Mouse (Mus musculus) myocyte (in vitro differentiated cells): ENCODE measurements around the gene Cox8b. TPM values are rescaled to one million over a fixed set of nuclear protein-coding genes. Genes with fewer than 3 reads are reported as not detected.

Source experiments
- H3K27me3 ChIP-seq: one replicate; pipeline ENCODE4 v1.6.1; 2011; ENCODE audit not compliant: control insufficient read depth, insufficient read depth, insufficient read length
- H3K36me3 ChIP-seq: one replicate; pipeline ENCODE4 v1.6.1; 2011; ENCODE audit not compliant: control insufficient read depth, insufficient read depth
- H3K4me2 ChIP-seq: one replicate; pipeline ENCODE4 v1.6.1; 2011; ENCODE audit warnings: low read depth, control low read depth
- H3K4me3 ChIP-seq: one replicate; pipeline ENCODE4 v1.5.1; 2011; ENCODE audit warnings: mild to moderate bottlenecking, control low read depth, moderate library complexity
- H3K79me2 ChIP-seq: one replicate; pipeline ENCODE4 v1.6.1; 2011; ENCODE audit not compliant: control insufficient read depth, insufficient read depth
- H3ac ChIP-seq: one replicate; pipeline ENCODE4 v1.6.1; 2011; ENCODE audit not compliant: control insufficient read depth, insufficient read length
- CEBPB ChIP-seq: IDR thresholded peaks from 2 replicates; pipeline ENCODE4 v1.6.1; 2011; ENCODE audit warnings: mild to moderate bottlenecking, moderate library complexity; ENCODE audit not compliant: poor library complexity, insufficient read depth, severe bottlenecking
- E2F4 ChIP-seq: IDR thresholded peaks from one replicate; pipeline ENCODE4 v1.6.1; 2011; ENCODE audit warnings: mild to moderate bottlenecking, control low read depth, moderate library complexity; ENCODE audit not compliant: insufficient read depth
- MAX ChIP-seq: IDR thresholded peaks from one replicate; pipeline ENCODE4 v1.6.1; 2011; ENCODE audit warnings: low read depth, mild to moderate bottlenecking, control low read depth
- MYOD1 ChIP-seq, 3 experiments: IDR thresholded peaks; one replicate each; pipeline ENCODE4 v1.6.1; 2011; ENCODE audit warnings: control low read depth in 2 of 3, low read depth in 2 of 3, mild to moderate bottlenecking in 2 of 3, moderate library complexity in 1 of 3; ENCODE audit not compliant: insufficient read length in 2 of 3, control insufficient read depth in 1 of 3
- MYOG ChIP-seq, 3 experiments: IDR thresholded peaks; one replicate each; pipeline ENCODE4 v1.6.1; 2011; ENCODE audit warnings: control low read depth in 2 of 3, low read depth in 2 of 3, mild to moderate bottlenecking in 2 of 3; ENCODE audit not compliant: insufficient read length in 2 of 3, control insufficient read depth in 1 of 3, insufficient read depth in 1 of 3
- POLR2A ChIP-seq: IDR thresholded peaks from one replicate; pipeline ENCODE4 v1.6.1; 2011; ENCODE audit warnings: low read depth, mild to moderate bottlenecking, control low read depth, moderate library complexity; ENCODE audit not compliant: insufficient read length
- POLR2AphosphoS2 ChIP-seq: IDR thresholded peaks from one replicate; pipeline ENCODE4 v1.6.1; 2011; ENCODE audit warnings: low read depth, control low read depth; ENCODE audit not compliant: insufficient read length
- REST ChIP-seq: IDR thresholded peaks from one replicate; pipeline ENCODE4 v1.6.1; 2011; ENCODE audit warnings: mild to moderate bottlenecking, control low read depth, moderate library complexity; ENCODE audit not compliant: insufficient read depth, insufficient read length
- SRF ChIP-seq: IDR thresholded peaks from one replicate; pipeline ENCODE4 v1.6.1; 2011; ENCODE audit warnings: low read depth; ENCODE audit not compliant: control insufficient read depth, insufficient read length
- TCF12 ChIP-seq: IDR thresholded peaks from one replicate; pipeline ENCODE4 v1.6.1; 2011; ENCODE audit warnings: mild to moderate bottlenecking, control low read depth; ENCODE audit not compliant: poor library complexity, insufficient read depth, severe bottlenecking
- TCF3 ChIP-seq: IDR thresholded peaks from one replicate; pipeline ENCODE4 v1.6.1; 2011; ENCODE audit warnings: low read depth, control low read depth; ENCODE audit not compliant: insufficient read length
- USF1 ChIP-seq: IDR thresholded peaks from one replicate; pipeline ENCODE4 v1.6.1; 2011; ENCODE audit warnings: low read depth, mild to moderate bottlenecking, control low read depth, moderate library complexity
- polyA plus RNA-seq: library from polyadenylated mRNA; unstranded; fragments of >200 nt; fragmentation: generic; extraction: Trizol; gene quantifications from one replicate; pipeline ENCODE4 v1.2.1, GENCODE M21; 2012; ENCODE audit warnings: missing spikeins

Cox8b gene
- polyA plus RNA-seq, 1 experiment = 534 TPM

DNA sequence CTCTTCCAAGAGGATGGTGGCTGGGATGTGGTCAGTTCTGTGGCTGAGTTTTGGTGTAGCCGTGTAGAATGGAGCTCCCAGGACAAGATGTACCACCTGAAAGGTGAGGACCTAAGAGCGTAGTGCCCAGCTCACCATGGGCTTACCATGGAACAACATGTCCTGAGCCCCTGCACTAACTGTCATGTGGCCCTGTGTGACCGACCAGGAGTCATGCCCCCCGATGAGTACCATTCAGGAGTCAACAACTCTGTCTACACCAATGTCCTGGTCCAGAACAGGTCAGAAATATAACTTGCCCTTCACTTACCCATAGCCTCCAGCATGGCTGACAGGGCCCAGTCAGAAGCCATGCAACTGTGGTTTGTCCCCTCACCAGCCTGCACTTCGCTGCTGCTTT lies 45.0 kb upstream of the Cox8b start:
- Histone ChIP-seq H3K36me3 (peaks cover 17% of the 10 kb centered on the region), H3ac (no peak overlapping the region), H3K4me2 (no peak overlapping the region), H3K79me2 (no peaks in the 10 kb centered on the region), H3K4me3 (no peak overlapping the region), H3K27me3 (no peaks in the 10 kb centered on the region)
- TF ChIP-seq MYOD1 (IDR thresholded peaks at IDR 0.05; ENCODE audit: control insufficient read depth in 1 of 3, insufficient read length in 2 of 3, low read depth in 2 of 3) (no peak), POLR2AphosphoS2 (peak; percentile 53), MAX (no peak)

DNA sequence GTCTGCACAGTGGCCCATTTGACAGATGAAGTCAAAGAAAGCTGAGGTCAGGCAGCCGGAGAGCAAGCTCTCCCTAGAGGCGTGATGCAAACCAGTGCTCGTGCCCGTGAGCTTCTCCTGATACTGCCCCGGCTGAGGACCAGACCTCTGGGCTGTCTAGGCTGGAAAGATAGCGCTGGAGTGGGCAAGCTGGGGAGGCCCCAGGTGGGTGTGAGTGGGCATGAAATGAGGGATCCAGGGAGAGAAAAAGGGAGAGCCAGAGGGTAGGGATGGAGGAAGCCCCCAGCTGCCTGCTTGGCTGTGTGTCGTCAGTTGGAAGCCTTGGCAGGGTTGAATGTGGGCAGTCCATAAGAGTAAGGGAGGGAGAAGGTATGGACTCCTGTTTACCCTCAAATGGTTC lies 44.0 kb upstream of the Cox8b start:
- H3K36me3 ChIP-seq = peaks cover 14% of the 10 kb centered on the region
- H3K79me2 ChIP-seq = no peaks in the 10 kb centered on the region
- H3K4me3 ChIP-seq = no peak overlapping the region
- H3K27me3 ChIP-seq = no peaks in the 10 kb centered on the region
- no peak overlapping the region for H3K4me2 ChIP-seq
- no peak overlapping the region for H3ac ChIP-seq
- TF ChIP-seq POLR2A = no peak
- TF ChIP-seq REST = no peak
- no peak for TF ChIP-seq MYOG (IDR thresholded peaks at IDR 0.05; ENCODE audit: control insufficient read depth in 1 of 3, insufficient read depth in 1 of 3, insufficient read length in 2 of 3, low read depth in 2 of 3)
- TF ChIP-seq MYOD1 (IDR thresholded peaks at IDR 0.05; ENCODE audit: control insufficient read depth in 1 of 3, insufficient read length in 2 of 3, low read depth in 2 of 3) = no peak
- no peak for TF ChIP-seq TCF12
- TF ChIP-seq E2F4 = no peak
- no peak for TF ChIP-seq USF1
- TF ChIP-seq POLR2AphosphoS2 = peak; percentile 15
- TF ChIP-seq CEBPB = no peak

DNA sequence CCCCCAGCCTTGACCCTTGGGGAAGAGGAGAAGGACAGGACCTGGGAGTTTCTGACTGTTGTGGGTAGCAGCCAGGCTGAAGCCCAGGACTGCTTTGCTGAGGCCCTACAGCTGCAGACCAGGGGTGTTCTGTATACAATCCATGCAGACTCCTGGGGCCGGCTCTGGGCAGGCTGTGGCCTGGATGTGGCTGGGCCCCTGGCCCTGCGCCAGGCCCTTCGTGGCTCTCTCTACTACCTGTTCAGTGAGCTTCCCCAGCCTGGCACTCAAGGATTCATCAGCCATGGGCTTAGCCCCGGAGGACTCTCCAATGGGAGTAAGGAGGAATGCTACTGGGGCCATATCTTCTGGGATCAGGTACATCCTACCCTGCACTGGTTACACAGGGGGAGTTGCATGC lies 43.1 kb upstream of the Cox8b start:
- no peaks in the 10 kb centered on the region for H3K27me3 ChIP-seq
- TF ChIP-seq REST (no peak), SRF (no peak), USF1 (no peak), MYOG (IDR thresholded peaks at IDR 0.05; ENCODE audit: control insufficient read depth in 1 of 3, insufficient read depth in 1 of 3, insufficient read length in 2 of 3, low read depth in 2 of 3) (no peak), TCF12 (no peak), CEBPB (no peak)
- peaks cover 14% of the 10 kb centered on the region for H3K36me3 ChIP-seq
- H3K4me3 ChIP-seq = no peak overlapping the region
- H3K79me2 ChIP-seq = no peaks in the 10 kb centered on the region
- H3K4me2 ChIP-seq = no peak overlapping the region
- H3ac ChIP-seq = no peak overlapping the region

DNA sequence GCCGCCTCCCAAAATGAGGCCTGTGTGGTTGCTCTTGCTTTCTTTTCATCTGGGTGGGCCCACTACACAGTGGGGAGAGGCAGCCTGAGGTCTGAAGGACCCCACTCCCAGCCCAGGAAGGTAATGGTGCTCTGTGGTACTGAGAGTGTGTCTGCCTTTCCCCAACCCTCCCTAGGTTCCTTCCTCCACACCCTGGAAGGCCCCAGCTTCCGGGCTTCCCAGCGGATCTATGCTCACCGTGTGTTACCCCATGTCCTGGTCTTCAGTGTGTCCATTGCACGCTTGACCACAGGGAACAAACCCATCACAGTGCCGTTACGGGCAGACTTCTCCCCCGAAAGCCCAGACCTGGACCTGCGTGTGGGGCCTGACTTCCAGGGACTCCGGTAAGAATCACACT lies 42.6 kb upstream of the Cox8b start:
- Histone ChIP-seq H3K79me2 (no peaks in the 10 kb centered on the region), H3K4me3 (peak overlapping the region; percentile 72), H3K4me2 (peak overlapping the region; percentile 83), H3ac (peak overlapping the region; percentile 27), H3K27me3 (no peaks in the 10 kb centered on the region), H3K36me3 (peaks cover 9% of the 10 kb centered on the region)
- no peak for TF ChIP-seq USF1
- no peak for TF ChIP-seq MYOD1 (IDR thresholded peaks at IDR 0.05; ENCODE audit: control insufficient read depth in 1 of 3, insufficient read length in 2 of 3, low read depth in 2 of 3)
- no peak for TF ChIP-seq TCF12
- TF ChIP-seq E2F4 = no peak
- no peak for TF ChIP-seq REST
- TF ChIP-seq SRF = no peak
- no peak for TF ChIP-seq POLR2AphosphoS2
- TF ChIP-seq TCF3 = no peak
- no peak for TF ChIP-seq MYOG (IDR thresholded peaks at IDR 0.05; ENCODE audit: control insufficient read depth in 1 of 3, insufficient read depth in 1 of 3, insufficient read length in 2 of 3, low read depth in 2 of 3)
- no peak for TF ChIP-seq MAX
- TF ChIP-seq POLR2A = no peak

DNA sequence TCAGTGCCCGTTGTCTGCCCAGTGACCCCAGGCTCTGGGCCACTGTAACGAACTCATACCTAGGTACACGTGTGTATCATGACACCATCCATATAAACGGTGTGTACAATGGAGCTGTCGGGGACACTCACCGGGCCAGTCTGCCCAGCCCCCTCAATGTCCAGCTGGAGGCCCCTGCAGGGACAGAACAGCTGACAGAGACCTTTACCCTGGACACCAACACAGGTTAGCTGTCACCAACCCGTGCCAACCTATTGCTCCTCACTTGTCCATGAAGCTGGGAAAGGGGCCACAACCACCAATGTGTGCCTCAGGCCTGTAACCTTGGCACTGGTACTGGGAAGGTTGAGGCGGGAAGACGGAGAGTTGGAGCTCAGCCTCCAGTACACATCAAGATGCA lies 42.1 kb upstream of the Cox8b start:
- H3K4me3 ChIP-seq = peak overlapping the region; percentile 72
- TF ChIP-seq MYOD1 (IDR thresholded peaks at IDR 0.05; ENCODE audit: control insufficient read depth in 1 of 3, insufficient read length in 2 of 3, low read depth in 2 of 3) (no peak), POLR2AphosphoS2 (peak; percentile 14), CEBPB (no peak), MAX (no peak), TCF12 (no peak), POLR2A (no peak), SRF (no peak), E2F4 (no peak), REST (no peak)
- peaks cover 5% of the 10 kb centered on the region for H3K36me3 ChIP-seq
- H3K27me3 ChIP-seq = no peaks in the 10 kb centered on the region
- peak overlapping the region; percentile 83 for H3K4me2 ChIP-seq
- H3ac ChIP-seq = peak overlapping the region; percentile 27
- no peaks in the 10 kb centered on the region for H3K79me2 ChIP-seq
